In the genomic region with DNA sequence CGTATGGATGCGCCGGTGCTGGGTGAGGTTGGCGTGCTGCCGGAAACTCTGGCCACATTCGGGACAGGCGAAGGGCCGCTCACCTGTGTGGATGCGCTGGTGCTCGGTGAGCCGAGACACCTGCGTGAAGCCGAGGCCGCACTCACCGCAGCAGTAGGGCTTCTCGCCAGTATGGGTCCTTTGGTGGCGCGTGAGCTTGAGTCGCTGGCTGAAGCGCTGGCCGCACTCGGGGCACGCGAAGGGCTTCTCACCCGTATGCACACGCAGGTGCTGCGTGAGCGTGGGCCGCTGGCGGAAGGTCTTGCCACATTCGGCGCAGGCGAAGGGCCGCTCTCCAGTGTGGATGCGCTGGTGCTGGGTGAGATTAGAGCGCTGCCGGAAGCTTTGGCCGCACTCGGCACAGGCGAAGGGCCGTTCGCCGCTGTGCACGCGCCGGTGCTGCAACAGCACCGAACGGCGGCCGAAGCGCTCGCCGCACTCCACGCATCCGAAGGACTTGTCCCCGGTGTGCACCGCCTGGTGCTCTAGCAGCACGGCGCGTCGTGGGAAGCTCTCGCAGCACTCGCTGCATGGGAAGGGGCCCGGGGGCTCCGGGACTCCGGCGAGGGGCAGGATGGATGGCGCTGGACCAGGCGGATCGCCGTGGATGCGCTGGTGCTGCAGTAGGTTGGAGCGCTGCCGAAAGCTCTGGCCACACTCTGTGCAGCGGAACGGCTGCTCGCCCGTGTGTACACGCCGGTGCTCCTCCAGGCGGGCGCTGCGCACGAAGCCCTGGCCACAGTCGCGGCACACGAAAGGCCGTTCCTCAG, we compare ENCODE assay signal across 8 mouse cellular contexts. TPM values are rescaled to one million over a fixed set of nuclear protein-coding genes. Genes with fewer than 3 reads are reported as not detected.
DNase-seq lines count a peak whose midpoint lies in the region; ATAC-seq lines count a peak whose summit lies in the region.

No protein-coding gene starts in this region.

- H3K36me3 ChIP-seq in hindbrain, embryonic 12.5 days, result no peaks in the 10 kb centered on the region

- peak overlapping the region; percentile 68 for H3K9ac ChIP-seq in hindbrain, embryonic 12.5 days

- H3K27me3 ChIP-seq in hindbrain, embryonic 12.5 days, result peaks cover 53% of the 10 kb centered on the region

- peak overlapping the region; percentile 85 for H3K4me2 ChIP-seq in hindbrain, embryonic 12.5 days (replicated peaks)

- DNase-seq in layer of hippocampus, adult 9-11 months, result peak; percentile 42
- DNase-seq in layer of hippocampus, adult 11-12 months (ENCODE audit: low spot score), result no peak
- DNase-seq in adrenal gland, adult 8-10 months, result peak; percentile 28
- DNase-seq in embryo, embryonic 10.5 days (ENCODE audit: low spot score), result peak; percentile 52
- DNase-seq in liver, result peak; percentile 18
- peak; percentile 29 for DNase-seq in retina, postnatal 7 days (ENCODE audit: low read depth, low spot score)
- DNase-seq in urinary bladder, postnatal 25 days (ENCODE audit: low spot score), result no peak

- peak; percentile 49 for ATAC-seq in hindbrain, embryonic 12.5 days (ENCODE audit: low FRiP score)

- WGBS in hindbrain, embryonic 12.5 days, result 5% methylated on average over 88 of the region's 88 CpGs

- H3K4me3 ChIP-seq in hindbrain, embryonic 12.5 days, result peak overlapping the region; percentile 46

- no peaks in the 10 kb centered on the region for H3K9me3 ChIP-seq in hindbrain, embryonic 12.5 days (replicated peaks)

- 0 out of 2 replicates have a peak overlapping the region, but pooled peaks have one; percentile 23 for H3K27ac ChIP-seq in hindbrain, embryonic 12.5 days

- peaks cover 19% of the 10 kb centered on the region for H3K4me1 ChIP-seq in hindbrain, embryonic 12.5 days

RNA-seq across cellular contexts. Expression of gene Ube2m, which starts 5.6 kb away (rescaled TPM):
- total RNA-seq in adrenal gland, adult 8-10 months (2022), result 100 to 1,000 TPM; 168 to 169 (median 168) TPM
- polyA plus RNA-seq in hindbrain, embryonic 12.5 days (2016; fragmentation: Nextera tagmentation; extraction: Ambion mirVana), result 173 and 180 TPM in 2 replicates

RNA-seq across cellular contexts. Expression of gene Chmp2a, which starts 9.0 kb away (rescaled TPM):
- total RNA-seq in adrenal gland, adult 8-10 months (2022), result 100 to 1,000 TPM; 235 to 249 (median 240) TPM
- polyA plus RNA-seq in hindbrain, embryonic 12.5 days (2016; fragmentation: Nextera tagmentation; extraction: Ambion mirVana), result 148 and 152 TPM in 2 replicates

RNA-seq across cellular contexts. Expression of gene Mzf1, which starts 10.9 kb away (rescaled TPM):
- total RNA-seq in adrenal gland, adult 8-10 months (2022), result 1 to 10 TPM; 3.2 to 7.5 (median 5.9) TPM
- polyA plus RNA-seq in hindbrain, embryonic 12.5 days (2016; fragmentation: Nextera tagmentation; extraction: Ambion mirVana), result 4.9 and 5.7 TPM in 2 replicates

RNA-seq across cellular contexts. Expression of gene Zbtb45, which starts 33.8 kb away (rescaled TPM):
- total RNA-seq in adrenal gland, adult 8-10 months (2022), result 10 to 100 TPM; 15.2 to 19.9 (median 17.5) TPM
- polyA plus RNA-seq in hindbrain, embryonic 12.5 days (2016; fragmentation: Nextera tagmentation; extraction: Ambion mirVana), result 32.6 and 35.0 TPM in 2 replicates

RNA-seq across cellular contexts. Expression of gene Trim28, which starts 44.7 kb away (rescaled TPM):
- 100 to 1,000 TPM; 223 to 300 (median 260) TPM for total RNA-seq in adrenal gland, adult 8-10 months (2022)
- polyA plus RNA-seq in hindbrain, embryonic 12.5 days (2016; fragmentation: Nextera tagmentation; extraction: Ambion mirVana), result 356 and 380 TPM in 2 replicates

Comparison
In these comparisons a context has a peak if more than half of its experiments do, and no peak if none do; other contexts are left out.
1. DNase-seq: peak in layer of hippocampus, adult 9-11 months (single experiment), adrenal gland, adult 8-10 months (single experiment), embryo, embryonic 10.5 days (single experiment), liver (single experiment) and retina, postnatal 7 days (single experiment); none in layer of hippocampus, adult 11-12 months (single experiment) and urinary bladder, postnatal 25 days (single experiment).